Mouse (Mus musculus) bone marrow macrophage, adult 2 months (primary cell): ENCODE data around the gene Atp7a. TPM values are rescaled to one million over a fixed set of nuclear protein-coding genes. Genes with fewer than 3 reads are reported as not detected.
"Not testable (repeated sequence)": the region's sequence is repeated elsewhere in the genome, so short reads cannot be mapped to it uniquely, and the experiment has no call there.

Experiments used
- H3K27ac ChIP-seq: 2 replicates; pipeline ENCODE4 v1.5.1; 2012; ENCODE audit warnings: low read depth, low read length; ENCODE audit not compliant: insufficient read depth
- H3K4me1 ChIP-seq: 2 replicates; pipeline ENCODE4 v1.6.1; 2012; ENCODE audit warnings: low read length; ENCODE audit not compliant: control insufficient read depth, insufficient read depth
- H3K4me3 ChIP-seq: 2 replicates; pipeline ENCODE4 v1.5.1; 2012; ENCODE audit warnings: mild to moderate bottlenecking, low read length, moderate library complexity; ENCODE audit not compliant: insufficient read depth
- CTCF ChIP-seq: IDR thresholded peaks from 2 replicates; pipeline ENCODE4 v1.5.1; 2012; ENCODE audit warnings: low read depth, mild to moderate bottlenecking, low read length, moderate library complexity
- POLR2A ChIP-seq: IDR thresholded peaks from 2 replicates; pipeline ENCODE4 v1.6.1; 2012; ENCODE audit warnings: mild to moderate bottlenecking, low read depth, low read length, borderline replicate concordance
- polyA plus RNA-seq: library from polyadenylated mRNA; stranded (reverse); fragments of >200 nt; gene quantifications from 2 replicates; pipeline ENCODE4 v1.2.4, GENCODE M21; 2012; ENCODE audit not compliant: missing spikeins, insufficient read depth, insufficient read length

Atp7a gene
- 15.6 and 20.3 TPM in 2 replicates for polyA plus RNA-seq

DNA sequence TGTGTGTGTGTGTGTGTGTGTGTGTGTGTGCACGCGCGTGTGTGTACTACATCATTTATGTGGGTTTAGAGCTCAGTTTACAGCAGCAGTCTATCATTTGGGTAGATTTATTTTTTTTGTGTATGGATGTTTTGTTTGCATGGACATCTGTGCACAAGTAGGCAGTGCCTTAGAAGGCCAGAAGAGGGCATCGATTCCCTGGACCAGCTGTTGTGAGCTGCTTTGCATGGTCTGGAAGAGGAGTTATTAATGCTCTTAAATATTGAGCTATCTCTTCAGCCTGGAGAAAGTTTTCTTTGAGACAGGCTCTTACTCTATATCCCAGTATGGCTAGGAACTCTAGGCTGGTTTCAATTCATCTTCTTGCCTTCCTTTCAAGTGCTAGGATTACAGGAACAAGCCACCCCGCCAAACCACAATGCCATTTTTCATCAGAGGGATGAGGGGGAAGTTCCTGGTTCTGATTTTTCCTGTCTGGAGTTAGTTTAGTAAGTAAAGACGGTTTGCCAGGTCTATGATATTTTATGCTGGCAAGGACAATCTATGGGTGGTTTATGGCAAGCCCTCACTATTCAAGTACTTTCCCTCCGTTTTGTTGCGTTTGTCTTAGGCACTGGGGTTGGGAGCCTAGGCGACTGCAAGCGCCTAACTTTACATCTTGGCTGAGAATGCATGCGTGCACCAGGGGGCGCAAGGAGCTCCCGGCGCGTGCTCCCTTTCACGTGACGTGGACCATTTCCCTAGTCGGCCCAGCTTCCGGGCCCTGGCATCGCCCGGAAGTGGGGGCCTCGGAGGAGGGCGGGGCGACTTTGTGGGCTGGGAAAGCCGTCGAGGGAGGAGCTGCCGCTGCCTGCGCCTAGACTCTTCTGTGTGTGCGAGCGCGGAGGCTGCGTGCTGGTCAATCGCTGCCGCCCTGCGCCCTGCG lies at the start of gene Atp7a:
Gene Atp7a, plus strand, starts transcription at position 859 of the 925 bp plus-strand sequence.
- peak within 1 kb of the TSS; percentile 73 for H3K4me3 ChIP-seq
- H3K27ac ChIP-seq = peak within 1 kb of the TSS; percentile 90
- H3K4me1 ChIP-seq = peaks cover 8% of the 10 kb centered on the region
- TF ChIP-seq CTCF (peak; percentile 28; the same call in 1 of the 2 replicates), POLR2A (no peak)

DNA sequence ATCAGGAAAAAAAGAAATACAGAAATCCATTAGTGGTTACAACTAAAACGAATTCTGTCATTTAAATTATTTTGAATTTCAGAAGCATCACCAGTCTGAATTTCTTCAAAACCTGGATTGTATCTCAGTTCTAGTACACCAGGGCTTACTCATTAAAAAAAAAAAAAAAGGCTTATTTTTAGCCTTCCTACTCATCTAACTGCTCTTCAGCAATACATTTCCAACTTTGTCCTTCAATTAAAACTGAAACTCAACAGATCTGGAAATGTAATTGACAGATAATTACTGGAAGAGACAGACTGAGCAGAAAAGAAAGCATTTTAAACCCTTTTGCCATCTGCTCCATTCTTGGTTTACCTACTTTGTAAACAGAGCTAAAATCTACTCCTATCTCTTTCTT lies 25.5 kb upstream of the Atp7a start:
- Histone ChIP-seq H3K27ac (no peak overlapping the region), H3K4me3 (no peak overlapping the region), H3K4me1 (0 out of 2 replicates have a peak, but pooled peaks cover 2% of the 10 kb centered on the region)
- TF ChIP-seq CTCF = no peak
- no peak for TF ChIP-seq POLR2A

DNA sequence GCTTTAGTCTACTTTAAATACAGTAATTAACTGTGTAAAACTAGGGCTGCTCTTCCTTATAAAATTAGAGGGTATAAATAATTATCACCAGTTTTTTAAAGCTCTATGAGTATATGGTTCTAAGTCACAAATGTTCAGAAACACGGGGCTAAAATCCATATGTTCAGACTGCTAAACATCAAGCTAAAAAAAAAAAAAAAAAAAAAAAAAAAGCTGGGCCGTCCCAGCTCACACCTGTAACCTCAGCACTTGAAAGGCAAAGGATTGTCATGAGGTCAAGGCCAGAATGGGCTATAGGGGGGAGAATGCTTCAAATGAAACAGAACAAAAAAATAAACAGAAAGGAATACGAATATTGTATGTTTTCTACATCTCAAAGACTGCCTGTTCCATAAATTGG lies 16.3 kb upstream of the Atp7a start:
- peak overlapping the region; percentile 90 for H3K27ac ChIP-seq
- TF ChIP-seq CTCF (no peak), POLR2A (no peak)

GRCm38 (mm10) chrX:106011465-106012159 lies 15.5 kb upstream of the Atp7a start, which contains the start of gene Magt1:
Gene Magt1 (minus strand): TSS chrX:106011906.
- H3K4me3 ChIP-seq = peak within 1 kb of the TSS; percentile 95
- TF ChIP-seq POLR2A (no peak), CTCF (no peak)
- peak within 1 kb of the TSS; percentile 90 for H3K27ac ChIP-seq
- peaks cover 8% of the 10 kb centered on the region for H3K4me1 ChIP-seq

More for the DNA sequence above, 16.3 kb upstream of the Atp7a start:
- peak overlapping the region; percentile 95 for H3K4me3 ChIP-seq
- peaks cover 8% of the 10 kb centered on the region for H3K4me1 ChIP-seq

DNA sequence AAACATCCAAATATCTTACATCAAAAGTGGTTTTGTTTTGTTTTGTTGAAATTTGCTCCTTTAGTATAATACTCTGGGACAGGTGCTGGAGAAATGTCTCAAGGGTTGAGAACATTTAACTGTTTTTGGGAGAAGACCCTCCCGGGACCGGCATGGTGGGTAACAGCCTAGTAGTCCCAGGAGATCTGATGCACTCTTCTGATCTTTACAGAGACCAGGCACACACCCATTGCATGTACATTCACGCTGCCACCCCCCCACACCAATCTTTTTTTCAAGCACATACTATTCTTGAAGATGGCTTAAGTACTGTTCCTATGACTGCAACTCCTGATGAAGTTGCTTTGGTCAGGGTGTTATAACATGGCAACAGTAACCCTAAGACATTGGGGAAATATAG lies 14.5 kb upstream of the Atp7a start:
- Histone ChIP-seq H3K4me3 (peak overlapping the region; percentile 54; the same call in 1 of the 2 replicates), H3K27ac (peak overlapping the region; percentile 65)

DNA sequence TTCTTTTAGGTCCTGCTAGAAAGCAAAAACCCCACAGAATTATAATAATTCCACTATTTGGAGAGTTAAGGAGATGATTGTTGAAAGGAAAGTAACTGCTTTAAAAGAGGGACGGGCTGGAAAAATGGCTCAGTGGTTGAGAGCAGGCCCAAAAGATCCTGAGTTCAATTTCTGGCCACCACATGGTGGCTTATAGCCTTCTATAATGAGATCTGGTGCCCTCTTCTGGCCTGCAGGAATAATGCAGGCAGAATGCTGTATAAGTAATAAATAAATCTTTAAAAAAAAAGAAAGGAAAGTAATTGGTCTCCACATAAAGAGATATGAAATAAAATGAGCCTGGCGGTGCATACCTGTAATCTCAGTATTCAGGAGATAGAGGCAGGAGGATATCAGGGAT lies 13.9 kb upstream of the Atp7a start:
- H3K4me1 ChIP-seq = peaks cover 12% of the 10 kb centered on the region

More for the DNA sequence above, 14.5 kb upstream of the Atp7a start:
- no peak for TF ChIP-seq POLR2A
- no peak for TF ChIP-seq CTCF
- peaks cover 12% of the 10 kb centered on the region for H3K4me1 ChIP-seq

GRCm38 (mm10) chrX:106014741-106015377 lies 12.2 kb upstream of the Atp7a start:
- H3K27ac ChIP-seq, H3K4me1 ChIP-seq: not testable (repeated sequence)
- peak overlapping the region; percentile 23; the same call in 1 of the 2 replicates for H3K4me3 ChIP-seq

More for the DNA sequence above, 13.9 kb upstream of the Atp7a start:
- TF ChIP-seq CTCF = no peak
- TF ChIP-seq POLR2A = no peak
- H3K27ac ChIP-seq = no peak overlapping the region
- H3K4me3 ChIP-seq = no peak overlapping the region

- peak within 1 kb of the TSS; percentile 91 for H3K27ac ChIP-seq
- TF ChIP-seq POLR2A (no peak), CTCF (no peak)
- peak within 1 kb of the TSS; percentile 93 for H3K4me3 ChIP-seq
- H3K4me1 ChIP-seq = peaks cover 8% of the 10 kb centered on the region
Measured at GRCm38 (mm10) chrX:106015571-106016322, 11.3 kb upstream of the Atp7a start, which contains the start of gene Cox7b. Gene Cox7b (plus strand): TSS chrX:106015700.

DNA sequence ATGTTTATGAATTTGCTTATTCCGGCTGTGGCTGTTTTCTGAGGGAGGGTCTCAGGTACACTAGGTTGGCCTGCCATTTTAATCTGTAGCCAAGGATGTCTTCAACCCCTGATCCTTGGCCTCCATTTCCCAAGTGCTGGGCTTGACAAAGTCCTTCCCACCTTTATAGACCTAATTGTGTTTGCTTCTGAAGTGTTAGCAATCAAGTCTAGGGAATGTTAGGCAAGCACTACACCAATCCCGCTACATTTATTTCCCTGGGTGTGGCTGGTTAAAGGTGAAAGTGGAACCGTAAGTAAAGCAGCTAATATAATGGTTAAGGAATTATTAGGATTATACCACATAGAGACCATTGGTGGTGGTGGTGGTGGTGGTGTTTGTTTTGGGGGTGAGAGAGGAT lies 10.0 kb upstream of the Atp7a start:
- TF ChIP-seq CTCF (no peak), POLR2A (no peak)
- Histone ChIP-seq H3K4me3 (peak overlapping the region; percentile 47), H3K4me1 (peaks cover 8% of the 10 kb centered on the region), H3K27ac (no peak overlapping the region)
